Mouse (Mus musculus): ENCODE results near the gene Zar1l. TPM values are rescaled to one million over a fixed set of nuclear protein-coding genes. Genes with fewer than 3 reads are reported as not detected.
A peak's percentile ranks its signal among the peaks of the same experiment; 100 is the strongest.

Zar1l gene
- polyA plus RNA-seq (2012; rRNA removed) = 0.12 TPM in 1 of 2 replicates, not detected in the other

DNA sequence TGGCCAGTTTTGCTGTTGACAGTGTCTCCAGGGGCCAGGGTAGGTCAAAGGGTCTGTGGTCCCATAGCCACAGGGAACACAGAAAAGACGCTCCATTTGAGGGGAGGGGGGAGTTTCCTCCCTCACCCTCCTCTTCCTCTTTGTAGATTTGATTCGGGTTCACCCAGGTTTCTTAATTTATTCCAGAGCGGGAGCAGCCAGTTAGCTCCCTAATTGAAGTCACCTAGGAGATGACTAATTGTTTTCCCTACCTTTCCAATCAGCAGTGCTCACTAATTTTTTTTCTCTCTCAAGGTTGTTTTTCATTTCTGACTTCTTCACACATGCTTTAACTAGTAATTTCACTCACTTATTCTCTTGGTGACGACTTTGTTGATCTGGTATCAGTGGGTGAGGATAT is at the start of gene Zar1l:
TSS of gene Zar1l (minus strand) at position 101 of the 400 bp plus-strand sequence.
- Histone ChIP-seq H3K27ac (ENCODE audit: control insufficient read depth, insufficient read depth, low read depth, low read length) (no peak within 1 kb of the TSS), H3K36me3 (ENCODE audit: control insufficient read depth, insufficient read depth, low read length) (no peaks in the 10 kb centered on the region), H3K27me3 (ENCODE audit: control insufficient read depth, insufficient read depth, low read length) (no peaks in the 10 kb centered on the region), H3K4me1 (ENCODE audit: control insufficient read depth, insufficient read depth, low read length) (no peaks in the 10 kb centered on the region; the same call in none of the 2 replicates), H3K4me3 (ENCODE audit: control insufficient read depth, low read depth, low read length) (peak within 1 kb of the TSS; percentile 32; the same call in 1 of the 2 replicates)
- TF ChIP-seq CTCF (IDR thresholded peaks at IDR 0.05; ENCODE audit: control insufficient read depth, insufficient read depth, insufficient replicate concordance, low read depth, low read length) (no peak), POLR2A (IDR thresholded peaks at IDR 0.05; ENCODE audit: control insufficient read depth, low read depth, low read length) (no peak)

DNA sequence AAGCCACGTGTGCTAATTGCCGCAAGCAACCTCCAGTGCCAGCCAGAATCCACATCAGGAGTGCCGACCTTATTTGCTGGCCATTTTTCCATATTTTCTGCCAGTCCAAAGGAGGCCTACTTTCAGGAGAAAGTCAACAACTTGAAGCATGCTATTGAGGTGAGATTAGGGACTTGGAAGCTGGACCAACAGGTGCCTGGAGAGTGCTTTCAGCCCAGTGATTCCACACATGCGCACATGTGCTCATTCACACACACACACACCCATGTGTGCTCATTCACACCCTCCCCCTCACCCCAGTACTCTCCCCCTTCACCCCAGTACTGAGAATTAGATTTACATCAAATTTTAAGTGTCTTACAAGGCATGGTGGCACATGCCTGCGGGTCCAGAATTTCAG is 49.0 kb upstream of the Zar1l start:
- Histone ChIP-seq H3K36me3 (ENCODE audit: control insufficient read depth, insufficient read depth, low read length) (peaks cover 7% of the 10 kb centered on the region), H3K27me3 (ENCODE audit: control insufficient read depth, insufficient read depth, low read length) (no peaks in the 10 kb centered on the region), H3K4me3 (ENCODE audit: control insufficient read depth, low read depth, low read length) (peak overlapping the region; percentile 49), H3K27ac (ENCODE audit: control insufficient read depth, insufficient read depth, low read depth, low read length) (no peak overlapping the region), H3K4me1 (ENCODE audit: control insufficient read depth, insufficient read depth, low read length) (no peaks in the 10 kb centered on the region)
- no peak for TF ChIP-seq CTCF (IDR thresholded peaks at IDR 0.05; ENCODE audit: control insufficient read depth, insufficient read depth, insufficient replicate concordance, low read depth, low read length)
- no peak for TF ChIP-seq POLR2A (IDR thresholded peaks at IDR 0.05; ENCODE audit: control insufficient read depth, low read depth, low read length)

DNA sequence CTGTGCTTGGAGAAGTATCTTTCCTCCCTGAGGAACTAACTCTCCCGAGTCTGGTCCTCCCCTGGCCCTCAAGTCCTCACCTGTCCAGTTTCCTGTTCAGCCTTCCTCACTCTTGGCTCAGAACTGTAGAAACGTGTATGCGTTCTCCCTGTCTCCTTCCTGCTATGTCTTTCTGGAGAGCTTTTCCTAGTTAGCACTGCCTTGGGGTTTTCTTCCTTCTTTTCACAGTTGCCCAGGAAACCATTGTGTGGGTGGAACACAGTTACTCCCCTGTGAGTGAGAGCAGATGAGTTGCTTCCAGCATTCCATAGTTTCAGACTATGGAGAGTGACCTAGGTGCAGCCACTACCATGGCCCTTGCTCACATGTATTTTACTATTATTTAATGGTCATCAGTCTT is 48.3 kb upstream of the Zar1l start:
- H3K27ac ChIP-seq (ENCODE audit: control insufficient read depth, insufficient read depth, low read depth, low read length) = 0 out of 2 replicates have a peak overlapping the region, but pooled peaks have one; percentile 3
- H3K27me3 ChIP-seq (ENCODE audit: control insufficient read depth, insufficient read depth, low read length) = no peaks in the 10 kb centered on the region
- H3K4me1 ChIP-seq (ENCODE audit: control insufficient read depth, insufficient read depth, low read length) = no peaks in the 10 kb centered on the region
- peak overlapping the region; percentile 49 for H3K4me3 ChIP-seq (ENCODE audit: control insufficient read depth, low read depth, low read length)
- TF ChIP-seq POLR2A (IDR thresholded peaks at IDR 0.05; ENCODE audit: control insufficient read depth, low read depth, low read length) (no peak), CTCF (IDR thresholded peaks at IDR 0.05; ENCODE audit: control insufficient read depth, insufficient read depth, insufficient replicate concordance, low read depth, low read length) (no peak)
- H3K36me3 ChIP-seq (ENCODE audit: control insufficient read depth, insufficient read depth, low read length) = peaks cover 7% of the 10 kb centered on the region

DNA sequence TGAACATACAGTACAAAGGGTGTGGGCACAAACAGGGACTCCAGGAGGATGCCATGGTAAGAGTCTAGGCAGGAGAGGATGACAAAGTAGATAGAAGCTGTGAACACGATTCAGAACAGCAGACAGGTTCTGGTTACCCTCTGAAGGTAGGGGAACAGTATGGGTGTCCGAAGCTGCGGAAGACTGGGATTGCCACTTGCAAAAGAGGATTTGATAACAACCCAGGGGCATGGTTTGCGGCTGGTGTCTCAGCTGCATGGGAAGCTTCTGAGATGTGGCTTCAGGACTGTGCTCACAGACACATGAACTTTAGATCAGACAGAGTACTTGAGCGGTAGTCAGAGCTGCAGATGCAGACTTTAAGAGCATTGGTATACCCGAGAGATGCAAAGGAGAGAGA is 46.5 kb upstream of the Zar1l start:
- H3K36me3 ChIP-seq (ENCODE audit: control insufficient read depth, insufficient read depth, low read length) = peaks cover 7% of the 10 kb centered on the region
- H3K27me3 ChIP-seq (ENCODE audit: control insufficient read depth, insufficient read depth, low read length) = no peaks in the 10 kb centered on the region
- no peak for TF ChIP-seq POLR2A (IDR thresholded peaks at IDR 0.05; ENCODE audit: control insufficient read depth, low read depth, low read length)
- TF ChIP-seq CTCF (IDR thresholded peaks at IDR 0.05; ENCODE audit: control insufficient read depth, insufficient read depth, insufficient replicate concordance, low read depth, low read length) = no peak
- H3K27ac ChIP-seq (ENCODE audit: control insufficient read depth, insufficient read depth, low read depth, low read length) = no peak overlapping the region
- H3K4me1 ChIP-seq (ENCODE audit: control insufficient read depth, insufficient read depth, low read length) = no peaks in the 10 kb centered on the region
- H3K4me3 ChIP-seq (ENCODE audit: control insufficient read depth, low read depth, low read length) = peak overlapping the region; percentile 59

DNA sequence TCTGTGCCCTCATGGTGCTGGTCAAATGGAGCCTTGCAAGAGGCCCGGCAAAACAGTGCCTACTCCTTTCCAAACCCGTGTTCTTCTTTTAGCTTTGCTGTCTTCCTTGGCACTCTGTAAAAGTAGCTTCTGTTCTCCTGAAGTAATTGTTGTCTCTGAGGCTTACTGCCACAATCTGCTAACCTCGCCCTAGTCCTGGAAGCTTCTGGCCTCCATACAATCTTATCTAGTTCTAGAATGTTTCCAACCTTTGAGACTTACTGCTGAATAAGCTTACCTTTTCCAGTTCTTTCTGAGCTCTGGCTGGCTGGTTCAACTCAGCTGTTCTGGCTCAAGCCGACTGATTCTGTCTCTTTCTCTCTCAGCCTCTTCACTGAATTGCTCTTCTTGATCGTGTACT is 43.8 kb upstream of the Zar1l start:
- Histone ChIP-seq H3K27me3 (ENCODE audit: control insufficient read depth, insufficient read depth, low read length) (no peaks in the 10 kb centered on the region), H3K4me3 (ENCODE audit: control insufficient read depth, low read depth, low read length) (no peak overlapping the region), H3K36me3 (ENCODE audit: control insufficient read depth, insufficient read depth, low read length) (peaks cover 3% of the 10 kb centered on the region), H3K27ac (ENCODE audit: control insufficient read depth, insufficient read depth, low read depth, low read length) (no peak overlapping the region; the same call in 1 of the 2 replicates), H3K4me1 (ENCODE audit: control insufficient read depth, insufficient read depth, low read length) (no peaks in the 10 kb centered on the region)
- no peak for TF ChIP-seq CTCF (IDR thresholded peaks at IDR 0.05; ENCODE audit: control insufficient read depth, insufficient read depth, insufficient replicate concordance, low read depth, low read length)
- no peak for TF ChIP-seq POLR2A (IDR thresholded peaks at IDR 0.05; ENCODE audit: control insufficient read depth, low read depth, low read length)

DNA sequence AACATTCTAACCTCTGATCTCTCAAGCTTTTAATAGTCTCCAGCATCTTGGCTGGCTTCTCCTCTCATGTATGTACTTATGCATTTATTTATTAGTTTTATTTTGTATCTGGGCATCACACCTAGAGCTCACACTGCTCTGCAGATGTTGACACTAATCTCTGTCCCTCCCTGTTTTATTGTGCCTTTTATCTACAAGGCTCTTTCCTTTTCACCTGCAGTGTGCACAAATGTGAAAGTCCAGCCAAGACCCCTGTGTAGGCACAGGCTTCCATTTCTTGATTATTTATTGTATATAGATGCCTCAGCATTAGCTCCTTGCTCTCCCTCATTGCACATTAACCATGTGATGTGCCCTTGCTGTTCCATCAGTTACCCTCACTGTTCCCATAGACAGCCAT is 43.4 kb upstream of the Zar1l start:
- Histone ChIP-seq H3K4me1 (ENCODE audit: control insufficient read depth, insufficient read depth, low read length) (no peaks in the 10 kb centered on the region), H3K27ac (ENCODE audit: control insufficient read depth, insufficient read depth, low read depth, low read length) (no peak overlapping the region; the same call in 1 of the 2 replicates), H3K27me3 (ENCODE audit: control insufficient read depth, insufficient read depth, low read length) (no peaks in the 10 kb centered on the region), H3K36me3 (ENCODE audit: control insufficient read depth, insufficient read depth, low read length) (peaks cover 3% of the 10 kb centered on the region), H3K4me3 (ENCODE audit: control insufficient read depth, low read depth, low read length) (no peak overlapping the region)
- TF ChIP-seq CTCF (IDR thresholded peaks at IDR 0.05; ENCODE audit: control insufficient read depth, insufficient read depth, insufficient replicate concordance, low read depth, low read length) (no peak), POLR2A (IDR thresholded peaks at IDR 0.05; ENCODE audit: control insufficient read depth, low read depth, low read length) (no peak)

DNA sequence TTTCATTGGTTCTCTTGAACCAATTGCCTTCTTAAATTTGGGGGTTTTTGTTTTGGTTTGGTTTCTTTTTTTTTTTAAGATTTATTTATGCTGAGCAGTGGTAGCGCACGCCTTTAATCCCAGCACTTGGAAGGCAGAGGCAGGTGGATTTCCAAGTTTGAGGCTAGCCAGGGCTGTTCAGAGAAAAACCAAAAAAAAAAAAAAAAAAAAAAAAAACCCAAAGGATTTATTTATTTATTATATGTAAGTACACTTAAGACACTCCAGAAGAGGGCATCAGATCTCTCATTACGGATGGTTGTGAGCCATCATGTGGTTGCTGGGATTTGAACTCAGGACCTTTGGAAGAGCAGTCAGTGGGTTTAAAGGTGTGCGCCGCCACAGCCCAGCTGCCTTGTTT is 42.9 kb upstream of the Zar1l start:
- Histone ChIP-seq H3K27ac (ENCODE audit: control insufficient read depth, insufficient read depth, low read depth, low read length) (no peak overlapping the region), H3K36me3 (ENCODE audit: control insufficient read depth, insufficient read depth, low read length) (peaks cover 3% of the 10 kb centered on the region), H3K27me3 (ENCODE audit: control insufficient read depth, insufficient read depth, low read length) (no peaks in the 10 kb centered on the region), H3K4me1 (ENCODE audit: control insufficient read depth, insufficient read depth, low read length) (no peaks in the 10 kb centered on the region), H3K4me3 (ENCODE audit: control insufficient read depth, low read depth, low read length) (no peak overlapping the region)
- TF ChIP-seq CTCF (IDR thresholded peaks at IDR 0.05; ENCODE audit: control insufficient read depth, insufficient read depth, insufficient replicate concordance, low read depth, low read length) (no peak), POLR2A (IDR thresholded peaks at IDR 0.05; ENCODE audit: control insufficient read depth, low read depth, low read length) (no peak)

All from testis, adult 2 months (tissue).